Mouse (Mus musculus): ENCODE data around the gene Tmcc1. TPM values are rescaled to one million over a fixed set of nuclear protein-coding genes. Genes with fewer than 3 reads are reported as not detected.
"Not testable (repeated sequence)": the region's sequence is repeated elsewhere in the genome, so short reads cannot be mapped to it uniquely, and the experiment has no call there.

Gene Tmcc1
- polyA plus RNA-seq, 1 experiment from 2014 or later = 33.2 TPM

DNA sequence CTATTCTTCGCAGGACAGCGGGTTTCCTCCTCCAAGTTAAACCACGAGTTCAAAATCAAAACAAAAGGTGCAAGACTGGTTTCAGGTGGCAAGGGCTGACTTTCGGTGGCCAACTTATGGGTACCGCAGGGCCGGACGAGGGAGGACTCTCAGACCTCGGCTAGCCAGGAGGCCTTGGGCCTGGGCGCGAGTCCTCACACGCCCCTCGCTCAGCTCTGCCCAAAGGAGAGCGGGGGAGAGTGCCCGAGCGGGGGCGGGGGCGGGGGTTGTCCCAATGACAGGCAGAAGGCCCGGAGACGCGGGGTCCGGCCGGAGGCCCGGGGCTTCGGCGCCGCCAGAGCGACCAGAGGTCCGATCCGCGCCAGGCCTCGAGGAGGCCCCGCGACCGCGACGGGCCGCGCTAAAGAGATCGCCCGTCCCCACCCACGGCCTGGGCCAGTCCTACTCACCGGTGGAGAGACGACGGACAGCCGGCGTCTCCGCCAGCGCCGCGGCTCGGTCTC is 426 bp downstream of the Tmcc1 start:
- Histone ChIP-seq H3K9me3 (no peaks in the 10 kb centered on the region), H3K4me3 (replicated peaks) (peak overlapping the region; percentile 90), H3K36me3 (replicated peaks) (no peaks in the 10 kb centered on the region), H3K27ac (peak overlapping the region; percentile 87), H3K4me1 (peaks cover 28% of the 10 kb centered on the region), H3K4me2 (peak overlapping the region; percentile 73), H3K9ac (peak overlapping the region; percentile 91), H3K27me3 (peaks cover 8% of the 10 kb centered on the region; the same call in 1 of the 2 replicates)
- ATAC-seq (ENCODE audit: low FRiP score) = peak; percentile 90
- under 1% methylated on average over 42 of the region's 51 CpGs for WGBS

DNA sequence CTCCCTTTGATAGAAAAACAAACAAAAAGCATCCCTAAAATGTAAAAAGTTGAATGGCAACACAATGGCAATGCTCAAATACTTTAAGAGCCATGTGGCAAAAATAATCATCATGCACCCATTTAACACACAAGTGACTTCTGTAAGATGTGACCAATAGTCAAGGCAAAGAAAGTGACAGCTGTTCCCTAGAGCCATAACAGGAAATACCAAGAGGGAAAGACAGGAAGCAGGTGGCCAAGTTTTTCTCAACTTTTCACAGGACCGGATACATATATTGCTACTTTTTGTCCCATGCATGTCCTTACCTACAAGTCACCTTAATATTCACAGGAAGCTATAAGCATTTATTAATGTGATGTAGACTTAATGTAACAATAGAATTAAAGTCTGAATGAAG is 3.9 kb downstream of the Tmcc1 start:
- 91% methylated on average over 1 of the region's 1 CpGs for WGBS
- no peak for ATAC-seq (ENCODE audit: low FRiP score)
- H3K36me3 ChIP-seq (replicated peaks) = no peaks in the 10 kb centered on the region

DNA sequence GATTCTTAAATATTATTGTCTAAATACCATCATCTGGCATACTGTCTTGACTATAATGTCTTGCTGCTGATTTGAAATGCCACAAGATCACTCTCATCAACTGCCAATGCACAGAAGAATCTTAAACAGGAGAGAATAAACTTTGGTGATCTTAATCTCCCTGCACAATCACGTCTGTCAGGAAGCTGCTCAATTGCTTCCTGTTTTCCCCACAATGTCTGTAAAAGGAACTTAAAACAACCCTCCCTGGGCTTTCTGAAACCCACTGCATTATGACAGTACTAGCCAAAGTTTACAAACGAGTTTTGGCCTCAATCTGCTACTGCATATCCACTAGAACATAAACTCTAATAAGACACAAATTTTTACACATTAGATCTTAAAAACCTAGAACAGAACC is 6.8 kb downstream of the Tmcc1 start:
- H3K9me3 ChIP-seq = no peaks in the 10 kb centered on the region
- peaks cover 10% of the 10 kb centered on the region for H3K4me1 ChIP-seq
- H3K4me2 ChIP-seq = no peak overlapping the region
- no peak overlapping the region for H3K9ac ChIP-seq
- ATAC-seq (ENCODE audit: low FRiP score) = no peak
- H3K36me3 ChIP-seq (replicated peaks) = no peaks in the 10 kb centered on the region
- H3K4me3 ChIP-seq (replicated peaks) = no peak overlapping the region
- 58% methylated on average over 2 of the region's 2 CpGs for WGBS
- H3K27ac ChIP-seq = no peak overlapping the region
- H3K27me3 ChIP-seq = no peaks in the 10 kb centered on the region

More for the DNA sequence above, 3.9 kb downstream of the Tmcc1 start:
- Histone ChIP-seq H3K4me3 (replicated peaks) (no peak overlapping the region), H3K27me3 (peaks cover 4% of the 10 kb centered on the region; the same call in 1 of the 2 replicates), H3K27ac (no peak overlapping the region), H3K4me1 (peaks cover 28% of the 10 kb centered on the region), H3K9ac (no peak overlapping the region), H3K4me2 (no peak overlapping the region), H3K9me3 (no peaks in the 10 kb centered on the region)

DNA sequence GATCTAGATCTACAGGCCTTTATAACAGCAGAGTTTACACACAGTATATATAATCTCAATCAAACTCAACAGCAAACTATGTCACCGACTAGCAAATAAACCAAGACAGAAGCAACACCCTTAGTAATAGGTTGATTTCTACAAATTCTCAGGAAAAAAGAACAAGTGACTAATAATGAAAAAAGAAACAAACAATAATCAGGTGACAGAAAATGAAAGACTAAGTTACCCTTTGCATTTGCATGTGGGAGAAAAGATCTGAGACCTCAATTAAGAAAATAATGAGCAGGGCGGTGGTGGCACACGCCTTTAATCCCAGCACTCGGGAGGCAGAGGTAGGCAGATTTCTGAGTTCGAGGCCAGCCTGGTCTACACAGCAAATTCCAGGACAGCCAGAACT is 9.8 kb downstream of the Tmcc1 start:
- Histone ChIP-seq H3K4me3 (replicated peaks) (no peak overlapping the region), H3K9ac (no peak overlapping the region), H3K4me2 (no peak overlapping the region), H3K4me1 (no peaks in the 10 kb centered on the region), H3K27me3 (no peaks in the 10 kb centered on the region), H3K27ac (no peak overlapping the region), H3K9me3 (no peaks in the 10 kb centered on the region), H3K36me3 (replicated peaks) (0 out of 2 replicates have a peak, but pooled peaks cover 9% of the 10 kb centered on the region)
- no peak for ATAC-seq (ENCODE audit: low FRiP score)
- 88% methylated on average over 5 of the region's 5 CpGs for WGBS

DNA sequence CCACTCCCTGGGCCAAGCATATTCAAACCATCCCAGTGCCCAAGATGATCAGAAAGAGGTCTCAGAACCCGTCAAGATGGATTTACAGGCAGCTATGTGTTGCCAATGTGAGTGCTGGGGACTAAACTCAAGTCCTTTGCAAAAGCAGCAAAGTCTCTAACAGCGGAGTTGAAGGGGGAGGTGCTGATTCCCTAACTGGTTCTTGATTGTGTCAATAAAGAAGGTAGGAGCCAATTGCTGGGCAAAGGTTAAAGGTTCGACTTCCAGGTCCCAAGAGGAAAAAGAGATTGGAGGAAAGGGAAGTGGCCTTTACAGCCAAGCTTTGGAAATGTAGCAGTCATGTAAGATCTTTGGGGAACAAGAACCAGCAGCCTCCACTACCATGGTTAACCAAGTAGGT is 12.6 kb downstream of the Tmcc1 start:
- no peak overlapping the region for H3K27ac ChIP-seq
- no peaks in the 10 kb centered on the region for H3K4me1 ChIP-seq
- H3K4me3 ChIP-seq (replicated peaks) = no peak overlapping the region
- no peak for ATAC-seq (ENCODE audit: low FRiP score)
- peaks cover 14% of the 10 kb centered on the region; the same call in 1 of the 2 replicates for H3K36me3 ChIP-seq (replicated peaks)
- H3K4me2 ChIP-seq = no peak overlapping the region
- H3K9me3 ChIP-seq = no peaks in the 10 kb centered on the region
- WGBS = 77% methylated on average over 3 of the region's 3 CpGs
- no peaks in the 10 kb centered on the region for H3K27me3 ChIP-seq
- H3K9ac ChIP-seq = no peak overlapping the region

DNA sequence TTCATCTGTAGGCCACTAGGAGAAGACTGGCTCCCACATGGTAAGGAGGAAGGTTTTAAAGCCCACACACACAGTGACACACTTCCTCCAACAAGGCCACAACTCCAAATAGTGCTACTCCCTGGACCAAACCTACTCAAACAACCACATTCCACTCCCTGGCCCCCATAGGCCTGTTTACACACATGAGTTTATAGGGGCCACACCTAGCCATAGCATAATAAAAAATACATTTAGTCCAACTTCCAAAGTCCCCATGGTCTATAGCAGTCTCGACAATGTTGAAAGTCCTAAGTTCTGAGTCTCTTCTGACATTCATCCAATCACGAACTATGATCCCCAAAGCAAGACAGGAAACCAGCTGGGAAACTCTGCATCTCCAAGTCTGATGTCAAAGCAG is 14.9 kb downstream of the Tmcc1 start:
- Histone ChIP-seq H3K9ac (no peak overlapping the region), H3K27ac (no peak overlapping the region), H3K4me3 (replicated peaks) (no peak overlapping the region), H3K36me3 (replicated peaks) (peaks cover 17% of the 10 kb centered on the region; the same call in 1 of the 2 replicates), H3K4me2 (no peak overlapping the region), H3K9me3 (no peaks in the 10 kb centered on the region), H3K27me3 (no peaks in the 10 kb centered on the region), H3K4me1 (no peaks in the 10 kb centered on the region)
- no peak for ATAC-seq (ENCODE audit: low FRiP score)
- 90% methylated on average over 2 of the region's 2 CpGs for WGBS

DNA sequence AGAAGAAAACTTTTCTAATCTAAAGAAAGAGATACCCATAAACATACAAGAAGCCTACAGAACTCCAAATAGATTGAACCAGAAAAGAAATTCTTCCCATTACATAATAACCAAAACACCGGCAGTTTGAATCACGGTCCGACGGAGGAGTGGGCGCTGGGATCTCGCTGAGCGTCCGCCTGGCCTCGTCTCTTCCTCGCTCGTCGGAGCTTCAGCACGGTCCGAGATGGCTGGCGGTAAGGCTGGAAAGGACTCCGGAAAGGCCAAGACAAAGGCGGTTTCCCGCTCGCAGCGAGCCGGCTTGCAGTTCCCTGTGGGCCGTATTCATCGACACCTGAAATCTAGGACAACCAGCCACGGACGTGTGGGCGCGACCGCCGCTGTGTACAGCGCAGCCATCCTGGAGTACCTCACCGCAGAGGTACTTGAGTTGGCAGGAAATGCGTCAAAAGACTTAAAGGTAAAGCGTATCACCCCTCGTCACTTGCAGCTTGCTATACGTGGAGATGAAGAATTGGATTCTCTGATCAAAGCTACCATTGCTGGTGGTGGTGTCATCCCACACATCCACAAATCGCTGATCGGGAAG is 19.7 kb downstream of the Tmcc1 start:
- not testable (repeated sequence) for H3K4me1 ChIP-seq; ATAC-seq (ENCODE audit: low FRiP score); H3K27ac ChIP-seq; H3K9ac ChIP-seq; H3K4me3 ChIP-seq (replicated peaks); H3K9me3 ChIP-seq; H3K36me3 ChIP-seq (replicated peaks); H3K27me3 ChIP-seq; H3K4me2 ChIP-seq
- WGBS = 67% methylated on average over 37 of the region's 37 CpGs

DNA sequence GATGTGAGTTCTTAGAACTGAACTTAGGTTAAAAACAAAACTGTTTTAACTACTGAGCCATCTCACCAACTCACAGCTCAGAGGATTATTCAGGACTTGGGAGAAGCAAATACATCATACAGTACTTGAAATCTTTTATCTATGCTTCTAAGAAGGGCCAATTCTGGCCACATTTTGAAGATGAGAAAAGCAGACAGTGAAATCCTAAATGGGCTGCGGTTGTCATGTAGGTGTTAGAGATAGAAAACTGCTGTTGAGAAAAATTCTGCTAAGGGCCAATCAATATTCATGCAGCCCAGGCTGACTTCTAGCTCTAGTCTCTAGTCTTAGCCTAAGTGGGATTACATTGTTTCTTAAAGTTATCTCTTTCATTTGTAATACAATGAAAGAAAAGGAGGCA is 26.9 kb downstream of the Tmcc1 start:
- no peak for ATAC-seq (ENCODE audit: low FRiP score)
- no peaks in the 10 kb centered on the region for H3K27me3 ChIP-seq
- whole genome bisulfite sequencing = 93% methylated on average over 1 of the region's 1 CpGs
- peaks cover 7% of the 10 kb centered on the region for H3K36me3 ChIP-seq (replicated peaks)
- no peak overlapping the region for H3K9ac ChIP-seq
- H3K9me3 ChIP-seq = no peaks in the 10 kb centered on the region
- H3K4me3 ChIP-seq (replicated peaks) = no peak overlapping the region
- no peaks in the 10 kb centered on the region for H3K4me1 ChIP-seq
- no peak overlapping the region for H3K4me2 ChIP-seq
- H3K27ac ChIP-seq = no peak overlapping the region

DNA sequence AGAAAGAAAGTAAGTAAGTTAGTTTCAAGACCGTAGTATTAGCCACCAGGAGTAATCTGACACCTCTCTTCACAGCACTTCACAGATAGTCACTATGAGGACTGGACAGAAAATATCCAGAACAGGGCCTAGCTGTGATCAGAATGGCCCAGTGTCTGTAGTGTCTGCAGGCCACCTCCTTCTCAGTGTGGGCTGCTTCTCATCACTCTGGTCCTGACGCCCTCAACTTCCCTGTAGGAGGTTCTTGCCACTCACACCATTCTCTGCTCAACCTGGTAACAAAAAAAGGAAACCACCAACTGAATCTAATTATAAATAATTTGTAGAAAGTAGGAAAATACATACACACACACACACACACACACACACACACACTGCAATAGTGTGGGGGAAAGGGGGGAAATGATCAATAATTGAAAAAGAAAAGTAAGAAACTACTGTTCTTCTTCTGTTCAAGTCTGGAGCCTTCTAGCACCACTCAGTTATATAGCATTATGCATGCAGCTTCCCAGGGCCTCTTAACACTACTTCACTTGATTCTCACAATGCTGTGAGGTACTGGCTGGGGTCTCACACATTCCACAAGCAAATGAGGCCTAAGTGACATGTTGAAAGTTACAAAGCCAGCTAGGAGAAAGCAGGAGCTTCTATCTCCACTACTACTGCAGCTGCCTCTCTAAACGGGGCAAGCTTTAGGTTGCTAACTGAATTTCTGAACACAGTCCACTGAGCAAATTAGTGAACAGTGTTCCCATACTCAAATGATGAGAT is 38.2 kb downstream of the Tmcc1 start:
- no peaks in the 10 kb centered on the region for H3K27me3 ChIP-seq
- H3K4me1 ChIP-seq = peaks cover 20% of the 10 kb centered on the region
- H3K27ac ChIP-seq = 0 out of 2 replicates have a peak overlapping the region, but pooled peaks have one; percentile 50
- no peak for ATAC-seq (ENCODE audit: low FRiP score)
- 0 out of 2 replicates have a peak, but pooled peaks cover 7% of the 10 kb centered on the region for H3K36me3 ChIP-seq (replicated peaks)
- WGBS = 15% methylated on average over 3 of the region's 3 CpGs
- no peaks in the 10 kb centered on the region for H3K9me3 ChIP-seq
- no peak overlapping the region for H3K9ac ChIP-seq
- no peak overlapping the region for H3K4me2 ChIP-seq
- no peak overlapping the region for H3K4me3 ChIP-seq (replicated peaks)

DNA sequence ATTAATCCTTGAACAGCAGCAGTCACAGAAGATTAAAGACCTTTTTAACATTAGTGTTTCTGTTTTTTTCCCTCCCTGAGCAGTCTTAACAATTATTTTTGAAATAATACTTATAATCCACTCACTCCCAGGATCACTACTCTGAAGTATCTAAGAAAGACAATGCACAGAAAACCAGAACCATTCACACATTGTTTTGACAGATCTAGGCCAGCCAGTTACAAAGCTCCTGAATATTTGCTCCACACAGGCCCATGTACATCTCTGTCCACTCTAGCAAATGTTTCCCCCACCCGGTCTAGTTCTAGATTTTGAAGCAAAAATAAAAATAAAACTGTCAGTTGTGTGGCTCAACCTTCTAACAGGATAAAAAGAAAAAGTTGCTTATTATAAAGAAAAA is 45.9 kb downstream of the Tmcc1 start:
- ATAC-seq (ENCODE audit: low FRiP score) = no peak
- H3K9ac ChIP-seq = no peak overlapping the region
- no peak overlapping the region for H3K27ac ChIP-seq
- no peaks in the 10 kb centered on the region for H3K4me1 ChIP-seq
- H3K4me3 ChIP-seq (replicated peaks) = no peak overlapping the region
- no peaks in the 10 kb centered on the region for H3K9me3 ChIP-seq
- no peaks in the 10 kb centered on the region for H3K27me3 ChIP-seq
- H3K36me3 ChIP-seq (replicated peaks) = 0 out of 2 replicates have a peak, but pooled peaks cover 7% of the 10 kb centered on the region
- WGBS = 90% methylated on average over 1 of the region's 1 CpGs
- no peak overlapping the region for H3K4me2 ChIP-seq

DNA sequence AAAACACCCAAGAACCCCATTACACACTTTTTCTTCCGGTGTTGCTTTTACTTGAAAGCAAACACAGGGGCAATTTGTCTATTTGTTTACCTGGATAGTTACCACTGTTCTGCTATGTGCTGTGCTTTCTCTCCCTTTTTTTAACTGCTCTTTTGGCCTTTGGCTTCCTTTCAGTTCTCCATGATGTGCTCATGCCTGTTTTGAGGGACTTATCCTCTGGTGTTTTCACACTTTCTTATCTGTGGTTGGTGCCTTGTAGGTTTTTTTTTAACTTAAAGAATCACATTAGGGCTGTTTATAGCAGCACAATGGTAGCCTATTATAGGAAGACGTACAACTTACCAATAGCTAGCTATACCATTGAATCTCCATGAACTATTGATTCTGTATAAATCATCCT is 51.6 kb downstream of the Tmcc1 start:
- Histone ChIP-seq H3K4me3 (replicated peaks) (no peak overlapping the region), H3K9ac (no peak overlapping the region), H3K27ac (no peak overlapping the region), H3K9me3 (no peaks in the 10 kb centered on the region), H3K4me1 (peaks cover 4% of the 10 kb centered on the region), H3K4me2 (no peak overlapping the region), H3K27me3 (no peaks in the 10 kb centered on the region), H3K36me3 (replicated peaks) (no peaks in the 10 kb centered on the region)
- no peak for ATAC-seq (ENCODE audit: low FRiP score)
- WGBS = 72% methylated on average over 2 of the region's 2 CpGs

DNA sequence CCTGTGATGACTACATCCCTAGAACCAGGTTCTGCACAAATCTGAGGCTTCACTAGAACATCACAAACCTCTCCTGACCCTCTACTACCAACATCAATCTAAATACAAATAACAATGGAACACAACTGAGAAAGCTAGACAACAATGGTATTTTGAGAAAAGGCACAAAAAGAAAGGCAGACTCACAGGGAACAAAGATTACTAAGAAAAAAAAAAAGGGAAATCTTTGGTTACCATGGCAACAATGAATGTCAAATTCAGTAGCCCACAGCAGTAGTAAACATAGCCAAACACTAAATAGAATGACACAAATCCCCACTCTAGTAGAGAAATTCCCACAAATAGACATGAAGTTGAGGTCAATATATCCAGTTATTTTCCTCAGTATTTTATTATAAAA is 52.5 kb downstream of the Tmcc1 start:
- H3K9me3 ChIP-seq = no peaks in the 10 kb centered on the region
- H3K4me1 ChIP-seq = peaks cover 4% of the 10 kb centered on the region
- no peak overlapping the region for H3K27ac ChIP-seq
- no peak for ATAC-seq (ENCODE audit: low FRiP score)
- H3K9ac ChIP-seq = no peak overlapping the region
- no peak overlapping the region for H3K4me2 ChIP-seq
- H3K27me3 ChIP-seq = no peaks in the 10 kb centered on the region
- H3K4me3 ChIP-seq (replicated peaks) = no peak overlapping the region
- no peaks in the 10 kb centered on the region for H3K36me3 ChIP-seq (replicated peaks)
